Mouse (Mus musculus) layer of hippocampus, postnatal 14 days (tissue): ENCODE data around the gene Szrd1. TPM values are rescaled to one million over a fixed set of nuclear protein-coding genes. Genes with fewer than 3 reads are reported as not detected.

Source experiments
- DNase-seq, 2 experiments: peaks; one replicate each; pipeline ENCODE4 v3.0.0; 2021 to 2022; ENCODE audit warnings: low spot score in 2 of 2, mixed read lengths in 1 of 2
- long read RNA-seq, 2 experiments: library from polyadenylated mRNA; stranded (forward); transcript quantifications; one replicate each; pipeline ENCODE4 v2.0.0; 2021
- total RNA-seq, 2 experiments: library from RNA; stranded (reverse); gene quantifications; 2 replicates each; pipeline ENCODE4 v1.2.3; 2021

The Szrd1 gene
- total RNA-seq = 10 to 100 TPM; 49.8 to 63.7 TPM
- long read RNA-seq, experiment 1, partial matches to known transcripts = 0 of 2 reads
- long read RNA-seq, experiment 1, other reads (novel, unspliced or antisense) = 1 of 2 reads
- long read RNA-seq, experiment 2, partial matches to known transcripts = 0 of 9 reads
- long read RNA-seq, experiment 2, other reads (novel, unspliced or antisense) = 4 of 9 reads

GRCm38 (mm10) chr4:141139116-141139970 is at the start of gene Szrd1:
Szrd1 (minus strand) TSS chr4:141139775.
- DNase-seq = peak; percentile 97 to 99

- no peak for DNase-seq
These were observed 47.6 kb upstream of the Szrd1 start for GRCm38 (mm10) chr4:141186923-141187836.

- no peak for DNase-seq
These were observed 44.9 kb upstream of the Szrd1 start for GRCm38 (mm10) chr4:141184426-141184825.

GRCm38 (mm10) chr4:141183932-141184331 is 44.4 kb upstream of the Szrd1 start:
- DNase-seq = no peak

- no peak for DNase-seq
These were observed 42.4 kb upstream of the Szrd1 start for GRCm38 (mm10) chr4:141181981-141182380.

- DNase-seq = no peak
These were observed 41.3 kb upstream of the Szrd1 start for GRCm38 (mm10) chr4:141180831-141181230.

- DNase-seq = no peak
These were observed 38.9 kb upstream of the Szrd1 start for GRCm38 (mm10) chr4:141178500-141178899.

GRCm38 (mm10) chr4:141176328-141176838 is 36.8 kb upstream of the Szrd1 start:
- DNase-seq = no peak

- DNase-seq = no peak
These were observed 36.2 kb upstream of the Szrd1 start for GRCm38 (mm10) chr4:141175783-141176182.

- DNase-seq = peak; percentile 4 to 45
These were observed 32.5 kb upstream of the Szrd1 start for GRCm38 (mm10) chr4:141172121-141172520.

- no peak for DNase-seq
These were observed 27.6 kb upstream of the Szrd1 start for GRCm38 (mm10) chr4:141167156-141167555.

- no peak for DNase-seq
These were observed 26.2 kb upstream of the Szrd1 start for GRCm38 (mm10) chr4:141165744-141166292.

- DNase-seq = no peak
These were observed 24.2 kb upstream of the Szrd1 start for GRCm38 (mm10) chr4:141163729-141164128.

- DNase-seq = no peak
These were observed 22.2 kb upstream of the Szrd1 start for GRCm38 (mm10) chr4:141161699-141162208.

- DNase-seq = no peak
These were observed 20.6 kb upstream of the Szrd1 start for GRCm38 (mm10) chr4:141160193-141160592.

GRCm38 (mm10) chr4:141159666-141160065 is 20.1 kb upstream of the Szrd1 start:
- no peak for DNase-seq

- DNase-seq = no peak
These were observed 19.5 kb upstream of the Szrd1 start for GRCm38 (mm10) chr4:141159093-141159492.

- no peak for DNase-seq
These were observed 19.0 kb upstream of the Szrd1 start for GRCm38 (mm10) chr4:141158609-141159008.

- DNase-seq = no peak
These were observed 17.9 kb upstream of the Szrd1 start for GRCm38 (mm10) chr4:141157485-141157884.

- DNase-seq = no peak
These were observed 9.5 kb upstream of the Szrd1 start for GRCm38 (mm10) chr4:141149116-141149515.
